Mouse (Mus musculus) megakaryocyte, embryonic 14.5 days (primary cell): ENCODE results near the gene Nsmce1. TPM values are rescaled to one million over a fixed set of nuclear protein-coding genes. Genes with fewer than 3 reads are reported as not detected.

Experiments
- H3K27me3 ChIP-seq: replicated peaks from 2 replicates; pipeline ENCODE3; 2012; ENCODE audit warnings: inconsistent platforms
- H3K36me3 ChIP-seq: replicated peaks from 2 replicates; pipeline ENCODE3; 2012; ENCODE audit warnings: low read length, inconsistent platforms, mixed read lengths
- H3K4me1 ChIP-seq: 2 replicates; pipeline ENCODE4 v1.6.1; 2012; ENCODE audit warnings: inconsistent platforms
- H3K4me3 ChIP-seq: replicated peaks from 2 replicates; pipeline ENCODE3; 2012; ENCODE audit warnings: moderate library complexity, mild to moderate bottlenecking, inconsistent platforms
- H3K9me3 ChIP-seq: 2 replicates; pipeline ENCODE4 v1.6.1; 2012; ENCODE audit warnings: inconsistent platforms
- FLI1 ChIP-seq: IDR thresholded peaks from 2 replicates; pipeline ENCODE4 v1.6.1; 2012; ENCODE audit warnings: low read length, inconsistent platforms, mixed read lengths
- GATA1 ChIP-seq: IDR thresholded peaks from 3 replicates; pipeline ENCODE4 v1.6.1; 2012; ENCODE audit warnings: mixed read lengths, low read length, inconsistent platforms, borderline replicate concordance
- polyA plus RNA-seq: library from polyadenylated mRNA; stranded (reverse); fragments of >175 nt; gene quantifications from 2 replicates; pipeline ENCODE4 v1.2.3, GENCODE M21; 2012; ENCODE audit warnings: low replicate concordance; ENCODE audit not compliant: insufficient read depth

The Nsmce1 gene
- polyA plus RNA-seq, 1 experiment: 12.8 TPM

DNA sequence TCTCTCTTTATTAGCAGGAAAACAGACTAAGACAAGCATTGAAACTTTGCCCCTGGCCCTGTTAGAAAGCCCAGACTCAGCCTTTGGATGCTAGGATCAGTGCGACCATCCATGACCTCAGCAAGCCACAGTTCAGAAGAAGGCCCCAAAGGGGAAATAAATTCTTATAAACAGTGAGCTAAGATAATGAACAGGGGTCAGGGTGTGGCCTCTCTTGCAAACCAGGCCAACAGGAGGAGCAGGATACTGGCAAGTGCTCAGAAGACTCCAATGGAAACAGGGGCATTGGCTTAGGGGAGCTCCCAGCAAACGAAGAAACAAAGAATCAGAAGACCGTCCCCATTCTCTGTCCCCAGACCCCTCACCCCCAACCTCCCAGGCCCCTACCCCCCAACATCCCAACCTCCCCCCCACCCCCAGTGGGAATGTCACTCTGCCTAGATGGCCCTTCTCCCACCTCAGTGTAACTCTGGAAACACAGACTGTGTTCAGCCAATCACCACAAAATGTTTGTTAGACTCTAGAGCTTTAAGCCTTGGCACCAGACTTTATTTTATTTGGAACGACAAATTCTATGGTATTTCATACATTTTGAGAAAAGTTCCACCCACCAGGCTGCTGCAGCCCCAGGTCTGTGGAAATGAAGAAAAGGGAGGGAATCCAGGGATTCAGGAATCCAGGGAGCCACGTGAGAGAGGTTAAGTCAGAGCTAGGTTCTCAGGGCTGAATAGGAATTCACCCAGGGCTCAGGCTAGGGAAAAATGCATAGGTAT lies 23.9 kb upstream of the Nsmce1 start:
- peaks cover 8% of the 10 kb centered on the region for H3K36me3 ChIP-seq
- H3K27me3 ChIP-seq: no peaks in the 10 kb centered on the region
- H3K9me3 ChIP-seq: peaks cover 27% of the 10 kb centered on the region
- no peak for TF ChIP-seq FLI1
- TF ChIP-seq GATA1: no peak
- peaks cover 23% of the 10 kb centered on the region for H3K4me1 ChIP-seq
- H3K4me3 ChIP-seq: no peak overlapping the region

DNA sequence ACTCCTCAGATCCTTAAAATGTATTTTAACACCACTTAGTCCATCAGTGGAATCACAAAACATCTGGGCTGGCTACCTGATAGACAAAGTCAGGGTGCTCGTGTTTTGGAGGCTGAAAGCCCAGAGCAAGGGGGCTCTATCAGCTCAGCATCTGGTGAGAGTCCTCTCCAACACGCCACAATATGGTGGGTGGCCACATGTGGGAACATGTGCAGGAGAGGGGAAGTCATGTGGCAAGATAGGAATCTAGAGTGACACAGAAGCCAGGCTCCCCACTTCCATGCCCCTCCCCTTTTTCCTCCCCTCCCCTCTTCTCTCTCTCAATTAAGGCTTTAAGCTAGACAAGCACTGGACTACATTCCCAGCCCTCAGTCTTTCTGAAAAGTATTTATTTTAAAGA lies 20.5 kb upstream of the Nsmce1 start:
- Histone ChIP-seq H3K4me1 (peaks cover 23% of the 10 kb centered on the region), H3K4me3 (no peak overlapping the region), H3K9me3 (peaks cover 30% of the 10 kb centered on the region), H3K27me3 (no peaks in the 10 kb centered on the region), H3K36me3 (peaks cover 8% of the 10 kb centered on the region)
- no peak for TF ChIP-seq FLI1
- no peak for TF ChIP-seq GATA1

DNA sequence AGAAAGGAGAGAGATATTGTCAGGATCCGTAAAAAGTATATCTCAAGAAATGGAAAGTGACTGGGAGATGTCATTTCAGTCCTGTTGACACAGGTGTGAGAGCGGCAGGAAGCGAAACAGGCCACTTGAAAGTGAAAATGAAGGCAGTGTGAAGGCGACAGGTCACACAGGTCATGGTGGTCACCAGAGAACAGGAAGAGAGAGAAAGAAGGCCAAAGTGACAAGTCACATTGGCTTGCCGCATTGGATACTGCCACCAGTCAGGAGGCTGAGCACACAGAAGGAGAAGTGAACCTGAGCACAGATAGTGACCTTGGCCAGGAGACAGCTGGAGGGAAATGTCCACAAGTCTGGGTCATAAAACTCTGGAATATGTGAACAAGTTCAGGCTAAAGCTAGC lies 20.0 kb upstream of the Nsmce1 start:
- Histone ChIP-seq H3K4me1 (peaks cover 19% of the 10 kb centered on the region), H3K27me3 (no peaks in the 10 kb centered on the region), H3K9me3 (peaks cover 30% of the 10 kb centered on the region), H3K4me3 (no peak overlapping the region), H3K36me3 (peaks cover 8% of the 10 kb centered on the region)
- no peak for TF ChIP-seq GATA1
- no peak for TF ChIP-seq FLI1

DNA sequence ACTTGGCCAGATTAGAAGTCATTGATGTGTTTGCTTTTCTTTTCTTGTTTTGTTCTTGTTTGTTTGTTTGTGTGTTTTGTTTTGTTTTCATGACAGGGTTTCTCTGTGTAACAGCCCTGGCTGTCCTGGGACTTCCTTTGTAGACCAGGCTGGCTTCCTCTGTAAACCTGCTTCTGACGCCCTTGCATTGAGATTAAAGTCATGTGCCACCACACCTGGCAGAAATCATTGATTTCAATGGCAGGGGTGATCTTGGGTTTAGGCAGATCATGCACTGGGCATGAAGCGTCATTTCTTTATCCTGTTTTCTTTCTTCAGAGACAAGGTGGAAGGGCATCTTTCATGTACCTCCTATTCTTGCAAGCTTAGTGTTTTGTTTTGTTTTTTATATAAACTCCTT lies 15.9 kb upstream of the Nsmce1 start:
- peaks cover 16% of the 10 kb centered on the region for H3K9me3 ChIP-seq
- H3K4me1 ChIP-seq: peaks cover 31% of the 10 kb centered on the region
- TF ChIP-seq FLI1 (no peak), GATA1 (no peak)
- peaks cover 7% of the 10 kb centered on the region for H3K36me3 ChIP-seq
- H3K27me3 ChIP-seq: peaks cover 6% of the 10 kb centered on the region
- H3K4me3 ChIP-seq: no peak overlapping the region

DNA sequence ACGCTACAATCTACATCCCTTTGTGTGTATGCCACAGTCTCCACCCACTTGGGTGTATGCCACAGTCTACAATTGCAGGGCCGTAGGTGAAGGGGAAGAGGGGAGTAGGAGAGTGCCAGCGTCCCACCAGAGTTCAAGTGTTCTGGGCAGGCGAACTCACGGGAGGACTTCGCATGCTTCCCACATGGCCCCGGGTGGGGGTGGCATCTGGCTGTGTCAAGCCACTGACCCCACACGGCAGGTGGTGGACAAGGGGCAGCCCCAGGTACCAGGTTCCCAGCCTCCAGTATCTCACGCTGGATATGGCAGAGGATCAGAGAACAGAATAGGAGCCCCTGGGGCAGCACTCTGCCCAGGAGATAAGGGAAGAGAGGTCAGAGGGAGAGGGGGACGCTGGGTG lies 14.2 kb upstream of the Nsmce1 start:
- Histone ChIP-seq H3K9me3 (peaks cover 5% of the 10 kb centered on the region), H3K36me3 (no peaks in the 10 kb centered on the region), H3K4me3 (no peak overlapping the region), H3K27me3 (peaks cover 13% of the 10 kb centered on the region), H3K4me1 (peaks cover 30% of the 10 kb centered on the region)
- TF ChIP-seq GATA1 (no peak), FLI1 (no peak)

DNA sequence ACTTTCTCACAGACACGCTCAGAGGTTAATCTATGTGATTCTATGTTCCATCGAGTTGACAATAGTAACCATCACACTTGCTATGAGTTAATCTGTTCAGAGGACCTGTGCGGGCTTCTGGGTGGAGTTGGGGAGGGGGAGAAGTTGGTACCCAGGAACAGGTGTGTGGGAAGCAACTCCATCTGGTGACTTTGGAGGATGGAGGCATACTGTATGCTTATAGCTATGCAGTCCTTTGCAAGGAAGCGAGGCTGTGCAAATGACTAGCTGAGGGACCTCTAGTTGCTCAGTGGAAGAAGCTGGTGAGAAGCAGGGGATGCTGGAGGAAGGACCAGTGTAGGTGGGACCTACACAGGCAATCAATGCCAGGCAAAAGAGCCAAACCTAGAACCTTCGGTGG lies 13.2 kb upstream of the Nsmce1 start:
- H3K4me1 ChIP-seq: peaks cover 30% of the 10 kb centered on the region
- H3K9me3 ChIP-seq: no peaks in the 10 kb centered on the region; the same call in 1 of the 2 replicates
- TF ChIP-seq GATA1: no peak
- TF ChIP-seq FLI1: no peak
- H3K36me3 ChIP-seq: no peaks in the 10 kb centered on the region
- H3K4me3 ChIP-seq: no peak overlapping the region
- peaks cover 17% of the 10 kb centered on the region for H3K27me3 ChIP-seq

DNA sequence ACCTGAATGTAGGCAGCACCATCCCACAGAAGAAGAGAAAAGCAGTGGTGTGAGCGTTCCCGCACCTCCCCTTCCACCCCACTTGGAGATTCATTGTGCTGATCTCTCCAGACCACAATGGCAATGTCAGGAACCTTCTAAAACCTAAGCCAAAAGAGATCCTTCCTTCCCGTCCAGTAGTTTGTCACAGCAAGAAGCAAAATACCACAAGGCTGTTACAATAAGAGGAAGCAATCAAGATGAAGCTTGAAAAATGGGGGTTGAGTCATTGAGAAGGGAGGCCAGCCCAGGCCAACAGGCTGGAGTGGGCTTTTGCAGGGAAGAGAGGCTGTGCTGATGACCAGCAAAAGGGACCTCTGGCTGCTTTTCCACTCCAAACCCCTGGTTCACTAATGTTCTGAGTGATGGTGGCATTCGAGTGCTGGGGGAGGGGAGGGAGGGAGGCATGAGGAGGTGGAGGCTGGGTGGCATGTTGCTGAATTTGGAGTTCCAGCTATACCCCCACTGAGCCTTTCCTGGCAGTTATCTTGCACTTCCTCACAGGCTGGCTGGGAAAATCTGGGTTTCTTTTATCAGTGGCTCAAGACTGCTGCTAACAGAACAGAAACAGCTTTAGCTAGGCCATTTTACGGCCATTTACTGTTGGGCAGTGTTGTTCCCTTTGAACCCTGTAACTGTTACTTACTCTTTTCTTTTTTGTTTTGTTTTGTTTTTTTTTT lies 12.1 kb upstream of the Nsmce1 start:
- peak overlapping the region; percentile 80 for H3K4me3 ChIP-seq
- peaks cover 36% of the 10 kb centered on the region for H3K4me1 ChIP-seq
- TF ChIP-seq FLI1 (no peak), GATA1 (no peak)
- H3K36me3 ChIP-seq: no peaks in the 10 kb centered on the region
- H3K27me3 ChIP-seq: peaks cover 17% of the 10 kb centered on the region
- no peaks in the 10 kb centered on the region for H3K9me3 ChIP-seq

DNA sequence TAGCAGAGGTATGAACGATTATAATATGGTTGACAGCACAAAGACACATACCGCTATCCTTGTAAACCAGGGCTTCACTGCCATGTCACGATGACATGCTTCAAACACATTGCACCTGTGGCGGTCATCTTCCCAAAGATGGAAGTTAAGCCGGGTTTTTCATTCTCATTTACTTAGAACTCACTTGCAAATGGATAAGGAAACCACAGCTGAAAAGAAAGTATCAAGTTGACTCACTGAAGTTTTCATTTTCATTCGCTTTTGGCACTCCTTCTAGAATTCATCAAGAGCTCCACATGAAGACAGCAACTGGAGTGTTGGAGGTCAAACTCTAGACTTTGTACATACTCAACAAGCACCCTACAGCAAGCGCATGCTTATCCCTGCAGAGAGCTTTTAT lies 9.5 kb upstream of the Nsmce1 start:
- Histone ChIP-seq H3K4me3 (no peak overlapping the region), H3K9me3 (no peaks in the 10 kb centered on the region), H3K27me3 (peaks cover 17% of the 10 kb centered on the region), H3K36me3 (no peaks in the 10 kb centered on the region), H3K4me1 (peaks cover 46% of the 10 kb centered on the region)
- TF ChIP-seq FLI1: no peak
- TF ChIP-seq GATA1: no peak

DNA sequence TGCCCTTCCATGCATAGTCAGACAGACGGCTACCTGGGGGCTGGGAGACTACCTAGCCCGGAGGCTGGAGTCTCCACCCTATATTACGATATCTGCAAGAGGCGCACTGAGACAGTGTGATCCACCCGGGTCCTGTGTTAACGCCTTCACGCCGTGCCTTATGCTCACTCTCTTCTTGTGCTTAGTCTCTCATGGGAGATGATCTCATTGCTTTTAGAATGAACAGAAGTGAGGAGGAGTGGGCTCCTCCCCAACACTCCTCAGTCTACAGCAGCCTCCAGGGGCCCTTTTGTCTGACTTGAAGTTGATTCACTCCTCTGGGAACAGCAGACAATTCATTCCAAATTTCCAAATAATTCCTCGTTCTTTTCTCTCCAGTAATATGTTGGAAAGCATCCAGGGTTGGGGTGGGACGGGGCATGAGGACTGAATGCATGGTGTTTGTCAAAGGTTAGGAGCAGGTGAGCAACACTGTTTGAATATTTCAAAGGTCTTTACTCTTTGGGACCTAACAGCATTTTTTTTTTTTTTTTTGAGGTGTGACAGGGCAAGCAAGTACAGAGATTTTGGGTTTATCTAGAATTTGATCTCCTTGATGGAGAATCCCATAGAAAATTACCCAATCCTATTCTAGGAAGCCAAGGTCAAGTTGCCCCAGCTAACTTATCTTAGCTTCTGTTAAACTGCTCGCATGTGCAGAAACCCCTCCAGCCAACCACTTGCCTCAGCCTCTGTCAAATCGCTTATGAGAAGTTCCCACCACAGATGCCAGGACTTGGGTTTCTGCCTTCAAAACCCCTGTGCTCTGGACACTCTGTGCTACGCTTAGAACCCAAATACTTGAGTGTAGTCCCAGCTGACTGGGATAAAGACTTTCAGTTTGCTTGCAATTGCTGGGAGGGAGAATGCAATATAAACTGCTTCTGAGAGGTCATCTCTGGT lies 8.8 kb upstream of the Nsmce1 start:
- no peaks in the 10 kb centered on the region for H3K9me3 ChIP-seq
- H3K27me3 ChIP-seq: peaks cover 14% of the 10 kb centered on the region
- H3K4me1 ChIP-seq: peaks cover 51% of the 10 kb centered on the region
- TF ChIP-seq GATA1 (no peak), FLI1 (no peak)
- no peaks in the 10 kb centered on the region for H3K36me3 ChIP-seq
- no peak overlapping the region for H3K4me3 ChIP-seq

DNA sequence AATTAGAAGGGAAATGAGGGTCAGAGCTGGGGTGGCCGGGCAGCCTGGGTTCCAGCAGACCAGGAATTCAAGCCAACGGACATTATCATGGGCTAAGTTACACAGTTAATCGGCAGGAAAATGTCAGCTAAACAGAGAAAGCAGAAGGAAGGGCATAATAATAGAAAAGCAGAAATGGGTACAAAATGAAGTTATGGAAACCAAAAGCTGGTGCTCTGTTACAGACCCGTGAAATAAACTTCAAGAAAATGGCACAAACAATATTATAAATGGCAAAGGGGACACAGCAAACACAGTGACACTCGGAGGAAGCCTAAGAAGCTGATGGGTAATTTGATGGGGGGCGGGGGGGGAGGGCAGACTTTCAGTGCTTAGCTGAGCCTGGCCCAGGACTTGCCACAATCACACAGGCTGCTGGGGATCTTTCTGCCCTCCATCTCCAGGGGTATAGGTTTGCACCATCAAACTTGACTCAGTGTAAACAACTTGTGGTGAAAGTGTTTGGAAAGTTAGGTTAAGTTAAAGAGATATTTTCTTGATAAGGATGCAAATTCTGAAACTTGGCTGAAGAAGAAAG lies 4.6 kb upstream of the Nsmce1 start:
- H3K4me3 ChIP-seq: no peak overlapping the region
- no peaks in the 10 kb centered on the region for H3K9me3 ChIP-seq
- H3K4me1 ChIP-seq: peaks cover 32% of the 10 kb centered on the region
- H3K27me3 ChIP-seq: peaks cover 6% of the 10 kb centered on the region
- H3K36me3 ChIP-seq: no peaks in the 10 kb centered on the region
- TF ChIP-seq GATA1 (no peak), FLI1 (no peak)
